Mouse (Mus musculus) cortical plate, adult 2 months (tissue): Measurements from ENCODE around the gene Cd47.

Source experiments
- CTCF ChIP-seq: fragments of 200-500 bp; IDR thresholded peaks from 2 replicates; pipeline ENCODE4 v1.5.1; 2011; ENCODE audit warnings: mild to moderate bottlenecking, control low read depth, low read length; ENCODE audit not compliant: insufficient read depth; ENCODE audit errors: extremely low read depth
- POLR2A ChIP-seq: fragments of 200-500 bp; IDR thresholded peaks from 2 replicates; pipeline ENCODE4 v1.6.1; 2011; ENCODE audit warnings: mild to moderate bottlenecking, low read length, control low read depth; ENCODE audit not compliant: insufficient read depth; ENCODE audit errors: extremely low read depth

DNA sequence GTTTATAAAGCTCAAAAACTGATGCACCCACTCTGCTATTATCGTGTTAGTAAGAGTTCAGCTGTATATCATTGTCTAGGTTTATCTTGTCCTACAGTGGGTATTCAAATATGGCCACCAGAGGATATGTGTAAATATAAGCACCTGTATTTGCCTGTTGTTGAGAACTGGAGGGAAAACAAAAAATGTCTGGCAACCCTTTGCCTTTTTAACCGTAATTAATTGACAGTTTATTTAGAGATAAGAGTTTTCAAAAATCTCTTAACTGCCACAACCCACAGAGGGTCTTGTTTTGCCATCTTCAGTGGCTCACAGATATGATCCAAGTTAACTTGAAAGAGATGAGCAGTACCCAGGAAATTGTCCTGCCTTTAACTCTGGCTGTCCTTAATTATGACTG, 113.8 kb downstream of the Cd47 start:
- TF ChIP-seq POLR2A (no peak), CTCF (no peak)
